24 mouse cellular contexts compared by ENCODE assay signal in the genomic region with DNA sequence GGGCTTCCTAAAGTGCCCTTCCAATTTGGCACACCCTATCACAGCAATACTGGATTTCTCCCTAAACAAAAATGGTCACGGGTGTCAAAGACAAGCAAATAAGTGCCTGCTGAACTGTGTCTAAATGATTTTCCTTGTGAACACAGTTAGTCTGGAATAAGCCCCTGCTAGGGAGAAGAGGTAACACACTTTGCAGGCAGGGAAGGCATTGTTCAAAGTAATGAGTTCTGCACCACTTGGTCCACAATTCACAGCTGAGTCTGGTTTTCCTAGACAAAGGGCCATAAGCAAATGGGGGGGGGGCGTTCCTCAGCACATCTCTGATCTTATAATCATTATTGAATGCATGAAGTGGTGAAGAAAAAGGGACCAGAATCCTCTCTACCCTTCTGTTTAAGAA. TPM values are rescaled to one million over a fixed set of nuclear protein-coding genes. Genes with fewer than 3 reads are reported as not detected.
DNase-seq lines count a peak whose midpoint lies in the region; ATAC-seq and TF ChIP-seq lines count a peak whose summit lies in the region.
"Had no signal": no experiment of that assay in that cellular context is flagged by ENCODE, and none has a peak within 500 bp of the region (broad histone marks: within the 10 kb centered on the region; RNA-seq: fewer than 3 reads in every experiment).

No protein-coding gene starts in this region.

- ATAC-seq in forebrain, embryonic 11.5 days (replicated peaks; ENCODE audit: low FRiP score), result no peak
- ATAC-seq in forebrain, embryonic 16.5 days, result no peak
- ATAC-seq in midbrain, postnatal 0 days (ENCODE audit: low FRiP score), result no peak
- peak; percentile 29 for ATAC-seq in hindbrain, embryonic 12.5 days (ENCODE audit: low FRiP score)
- ATAC-seq in midbrain, embryonic 13.5 days, result no peak
- no peak for ATAC-seq in liver, embryonic 12.5 days
- ATAC-seq in megakaryocyte-erythroid progenitor cell, adult 5-6 weeks (replicated peaks; ENCODE audit: low FRiP score, low TSS enrichment, poor library complexity, severe bottlenecking), result no peak
- ATAC-seq: inflammation-experienced regulatory T-cells, adult 6 months; lung, postnatal 0 days had no signal

- H3K27ac ChIP-seq in forebrain, embryonic 11.5 days (ENCODE audit: low read depth, low read length), result peak overlapping the region; percentile 18
- no peak overlapping the region for H3K27ac ChIP-seq in forebrain, embryonic 16.5 days (ENCODE audit: low read length)
- peak overlapping the region; percentile 73 for H3K27ac ChIP-seq in midbrain, embryonic 10.5 days (replicated peaks)
- no peak overlapping the region for H3K27ac ChIP-seq in midbrain, postnatal 0 days (ENCODE audit: low read depth, low read length)
- H3K27ac ChIP-seq in hindbrain, embryonic 12.5 days, result peak overlapping the region; percentile 67
- H3K27ac ChIP-seq in midbrain, embryonic 13.5 days, result peak overlapping the region; percentile 58; the same call in 1 of the 2 replicates
- no peak overlapping the region for H3K27ac ChIP-seq in liver, embryonic 12.5 days
- H3K27ac ChIP-seq: heart, embryonic 15.5 days; layer of hippocampus, adult 2 months; limb, embryonic 10.5 days; macrophage had no signal

- no peak overlapping the region for H3K4me2 ChIP-seq in forebrain, embryonic 11.5 days (ENCODE audit: low read depth, low read length, severe bottlenecking)
- no peak overlapping the region for H3K4me2 ChIP-seq in forebrain, embryonic 16.5 days (ENCODE audit: low read length)
- H3K4me2 ChIP-seq in midbrain, postnatal 0 days (ENCODE audit: low read depth, low read length, poor library complexity, severe bottlenecking), result no peak overlapping the region
- peak overlapping the region; percentile 82; the same call in 1 of the 2 replicates for H3K4me2 ChIP-seq in hindbrain, embryonic 12.5 days (replicated peaks)
- peak overlapping the region; percentile 36 for H3K4me2 ChIP-seq in midbrain, embryonic 13.5 days (replicated peaks)
- no peak overlapping the region for H3K4me2 ChIP-seq in liver, embryonic 12.5 days
- H3K4me2 ChIP-seq: heart, embryonic 15.5 days had no signal

- H3K4me1 ChIP-seq in forebrain, embryonic 11.5 days (replicated peaks; ENCODE audit: control insufficient read depth, insufficient read depth, low read length), result peaks cover 7% of the 10 kb centered on the region; the same call in 1 of the 2 replicates
- H3K4me1 ChIP-seq in forebrain, embryonic 16.5 days (replicated peaks; ENCODE audit: control insufficient read depth, insufficient read depth, low read length), result peaks cover 12% of the 10 kb centered on the region
- peaks cover 70% of the 10 kb centered on the region for H3K4me1 ChIP-seq in midbrain, embryonic 10.5 days
- peaks cover 3% of the 10 kb centered on the region; the same call in 1 of the 2 replicates for H3K4me1 ChIP-seq in midbrain, postnatal 0 days (ENCODE audit: insufficient read depth, low read length)
- peaks cover 35% of the 10 kb centered on the region for H3K4me1 ChIP-seq in hindbrain, embryonic 12.5 days
- peaks cover 43% of the 10 kb centered on the region for H3K4me1 ChIP-seq in midbrain, embryonic 13.5 days (replicated peaks)
- H3K4me1 ChIP-seq in liver, embryonic 12.5 days, result peaks cover 3% of the 10 kb centered on the region; the same call in 1 of the 2 replicates

- H3K9ac ChIP-seq in forebrain, embryonic 11.5 days (ENCODE audit: low read length), result no peak overlapping the region
- no peak overlapping the region for H3K9ac ChIP-seq in forebrain, embryonic 16.5 days (replicated peaks; ENCODE audit: low read depth, low read length)
- H3K9ac ChIP-seq in midbrain, postnatal 0 days (replicated peaks; ENCODE audit: low read length, poor library complexity, severe bottlenecking), result no peak overlapping the region
- no peak overlapping the region for H3K9ac ChIP-seq in hindbrain, embryonic 12.5 days
- no peak overlapping the region for H3K9ac ChIP-seq in midbrain, embryonic 13.5 days (replicated peaks)
- H3K9ac ChIP-seq in liver, embryonic 12.5 days, result no peak overlapping the region
- H3K9ac ChIP-seq: heart, embryonic 15.5 days had no signal

- no peak for TF ChIP-seq CTCF in midbrain, postnatal 0 days (IDR thresholded peaks at IDR 0.05)

- H3K9me3 ChIP-seq in forebrain, embryonic 11.5 days (ENCODE audit: control insufficient read depth, low read length), result no peaks in the 10 kb centered on the region
- H3K9me3 ChIP-seq in forebrain, embryonic 16.5 days (ENCODE audit: control insufficient read depth, low read length), result no peaks in the 10 kb centered on the region
- H3K9me3 ChIP-seq in midbrain, embryonic 10.5 days (replicated peaks), result 0 out of 2 replicates have a peak, but pooled peaks cover under 1% of the 10 kb centered on the region
- H3K9me3 ChIP-seq in midbrain, postnatal 0 days (ENCODE audit: low read length), result no peaks in the 10 kb centered on the region
- H3K9me3 ChIP-seq in hindbrain, embryonic 12.5 days (replicated peaks), result no peaks in the 10 kb centered on the region
- no peaks in the 10 kb centered on the region for H3K9me3 ChIP-seq in midbrain, embryonic 13.5 days
- H3K9me3 ChIP-seq in liver, embryonic 12.5 days (replicated peaks), result no peaks in the 10 kb centered on the region
- H3K9me3 ChIP-seq: heart, embryonic 15.5 days; limb, embryonic 10.5 days had no signal

- no peak overlapping the region for H3K4me3 ChIP-seq in forebrain, embryonic 11.5 days (ENCODE audit: low read depth, low read length)
- H3K4me3 ChIP-seq in forebrain, embryonic 16.5 days (replicated peaks; ENCODE audit: low read length), result no peak overlapping the region
- peak overlapping the region; percentile 92 for H3K4me3 ChIP-seq in midbrain, embryonic 10.5 days
- H3K4me3 ChIP-seq in midbrain, postnatal 0 days (ENCODE audit: low read depth, low read length), result no peak overlapping the region
- no peak overlapping the region for H3K4me3 ChIP-seq in hindbrain, embryonic 12.5 days
- H3K4me3 ChIP-seq in midbrain, embryonic 13.5 days (replicated peaks), result no peak overlapping the region
- H3K4me3 ChIP-seq in liver, embryonic 12.5 days, result no peak overlapping the region
- H3K4me3 ChIP-seq: heart, embryonic 15.5 days; layer of hippocampus, adult 2 months; limb, embryonic 10.5 days had no signal

- no peak for DNase-seq in forebrain, embryonic 11.5 days (ENCODE audit: low spot score)
- DNase-seq in midbrain, embryonic 10.5 days (ENCODE audit: low spot score), result no peak
- DNase-seq in midbrain, postnatal 0 days (ENCODE audit: low spot score), result no peak
- DNase-seq: adrenal gland, postnatal 25 days; cerebellum, adult 11-12 months; cerebellum, postnatal 10 days; heart, postnatal 36 days; kidney, adult 18-20 months; kidney, postnatal 25 days; liver; right cerebral cortex, postnatal 14 days had no signal

- WGBS in forebrain, embryonic 11.5 days, result 10% methylated on average over 2 of the region's 2 CpGs
- 17% methylated on average over 2 of the region's 2 CpGs for WGBS in forebrain, embryonic 16.5 days
- 23% methylated on average over 2 of the region's 2 CpGs for WGBS in midbrain, embryonic 10.5 days
- 8% methylated on average over 2 of the region's 2 CpGs for WGBS in midbrain, postnatal 0 days
- 22% methylated on average over 2 of the region's 2 CpGs for WGBS in hindbrain, embryonic 12.5 days
- WGBS in midbrain, embryonic 13.5 days, result 10% methylated on average over 2 of the region's 2 CpGs
- 45% methylated on average over 2 of the region's 2 CpGs for WGBS in liver, embryonic 12.5 days (ENCODE audit: insufficient replicate concordance)

- H3K27me3 ChIP-seq in forebrain, embryonic 11.5 days (ENCODE audit: control insufficient read depth, insufficient read depth, low read length), result no peaks in the 10 kb centered on the region
- no peaks in the 10 kb centered on the region for H3K27me3 ChIP-seq in forebrain, embryonic 16.5 days (replicated peaks; ENCODE audit: control insufficient read depth, insufficient read depth, low read length)
- no peaks in the 10 kb centered on the region for H3K27me3 ChIP-seq in midbrain, embryonic 10.5 days (ENCODE audit: low read depth, poor library complexity, severe bottlenecking)
- no peaks in the 10 kb centered on the region for H3K27me3 ChIP-seq in midbrain, postnatal 0 days (ENCODE audit: insufficient read depth, low read length)
- H3K27me3 ChIP-seq in hindbrain, embryonic 12.5 days, result no peaks in the 10 kb centered on the region
- no peaks in the 10 kb centered on the region for H3K27me3 ChIP-seq in midbrain, embryonic 13.5 days
- H3K27me3 ChIP-seq in liver, embryonic 12.5 days (replicated peaks), result peaks cover 31% of the 10 kb centered on the region
- H3K27me3 ChIP-seq: heart, embryonic 15.5 days had no signal

- no peaks in the 10 kb centered on the region for H3K36me3 ChIP-seq in forebrain, embryonic 11.5 days (ENCODE audit: control insufficient read depth, insufficient read depth, low read length)
- H3K36me3 ChIP-seq in forebrain, embryonic 16.5 days (ENCODE audit: control insufficient read depth, insufficient read depth), result no peaks in the 10 kb centered on the region
- peaks cover 19% of the 10 kb centered on the region for H3K36me3 ChIP-seq in midbrain, embryonic 10.5 days
- no peaks in the 10 kb centered on the region for H3K36me3 ChIP-seq in midbrain, postnatal 0 days (ENCODE audit: insufficient read depth, low read length)
- no peaks in the 10 kb centered on the region for H3K36me3 ChIP-seq in hindbrain, embryonic 12.5 days
- no peaks in the 10 kb centered on the region for H3K36me3 ChIP-seq in midbrain, embryonic 13.5 days
- H3K36me3 ChIP-seq in liver, embryonic 12.5 days, result no peaks in the 10 kb centered on the region
- H3K36me3 ChIP-seq: heart, embryonic 15.5 days; limb, embryonic 10.5 days had no signal

RNA-seq across cellular contexts. Expression of gene Plch1, which starts 3.5 kb away (rescaled TPM):
- 27.5 and 27.6 TPM in 2 replicates for polyA plus RNA-seq in forebrain, embryonic 11.5 days (2014; fragmentation: Nextera tagmentation; extraction: Ambion mirVana)
- 5.6 and 6.1 TPM in 2 replicates for polyA plus RNA-seq in forebrain, embryonic 16.5 days (2015; fragmentation: Nextera tagmentation; extraction: Ambion mirVana)
- 27.5 and 33.1 TPM in 2 replicates for polyA plus RNA-seq in midbrain, embryonic 10.5 days (2016; fragmentation: Nextera tagmentation; extraction: Ambion mirVana)
- total RNA-seq in midbrain, postnatal 0 days (2014; rRNA removed), result 19.2 and 23.5 TPM in 2 replicates
- 5.4 and 5.6 TPM in 2 replicates for polyA plus RNA-seq in midbrain, postnatal 0 days (2015; fragmentation: Nextera tagmentation; extraction: Ambion mirVana)
- 25.2 and 25.5 TPM in 2 replicates for polyA plus RNA-seq in hindbrain, embryonic 12.5 days (2016; fragmentation: Nextera tagmentation; extraction: Ambion mirVana)
- 20.6 and 21.5 TPM in 2 replicates for polyA plus RNA-seq in midbrain, embryonic 13.5 days (2015; fragmentation: Nextera tagmentation; extraction: Ambion mirVana)
- polyA plus RNA-seq in liver, embryonic 12.5 days (2016; fragmentation: Nextera tagmentation; extraction: Ambion mirVana), result 0.14 and 0.19 TPM in 2 replicates
- not detected in 2 replicates for total RNA-seq in megakaryocyte-erythroid progenitor cell, adult 5-6 weeks (2014; fragmentation: Nextera tagmentation)
- total RNA-seq in megakaryocyte-erythroid progenitor cell, adult 5-6 weeks (2017), result not detected in 2 replicates
- total RNA-seq: adrenal gland, postnatal 25 days; gastrocnemius, adult 18-20 months; neutrophil, adult 5-6 weeks had no signal
- polyA plus RNA-seq: macrophage had no signal

RNA-seq across cellular contexts. Expression of gene E130311K13Rik, which starts 33.5 kb away (rescaled TPM):
- 3.0 and 4.0 TPM in 2 replicates for polyA plus RNA-seq in forebrain, embryonic 11.5 days (2014; fragmentation: Nextera tagmentation; extraction: Ambion mirVana)
- 7.2 and 7.5 TPM in 2 replicates for polyA plus RNA-seq in forebrain, embryonic 16.5 days (2015; fragmentation: Nextera tagmentation; extraction: Ambion mirVana)
- polyA plus RNA-seq in midbrain, embryonic 10.5 days (2016; fragmentation: Nextera tagmentation; extraction: Ambion mirVana), result 2.7 and 3.3 TPM in 2 replicates
- total RNA-seq in midbrain, postnatal 0 days (2014; rRNA removed), result 10.3 and 10.6 TPM in 2 replicates
- polyA plus RNA-seq in midbrain, postnatal 0 days (2015; fragmentation: Nextera tagmentation; extraction: Ambion mirVana), result 10.9 and 11.6 TPM in 2 replicates
- 4.3 and 4.8 TPM in 2 replicates for polyA plus RNA-seq in hindbrain, embryonic 12.5 days (2016; fragmentation: Nextera tagmentation; extraction: Ambion mirVana)
- polyA plus RNA-seq in midbrain, embryonic 13.5 days (2015; fragmentation: Nextera tagmentation; extraction: Ambion mirVana), result 4.1 and 4.5 TPM in 2 replicates
- 2.2 and 2.5 TPM in 2 replicates for polyA plus RNA-seq in liver, embryonic 12.5 days (2016; fragmentation: Nextera tagmentation; extraction: Ambion mirVana)
- 6.0 and 8.7 TPM in 2 replicates for total RNA-seq in megakaryocyte-erythroid progenitor cell, adult 5-6 weeks (2014; fragmentation: Nextera tagmentation)
- 9.7 and 16.2 TPM in 2 replicates for total RNA-seq in megakaryocyte-erythroid progenitor cell, adult 5-6 weeks (2017)

Comparison
In these comparisons a context has a peak if more than half of its experiments do, and no peak if none do; other contexts are left out.
1. H3K27ac ChIP-seq: peak in forebrain, embryonic 11.5 days (single experiment), midbrain, embryonic 10.5 days (single experiment), hindbrain, embryonic 12.5 days (single experiment) and midbrain, embryonic 13.5 days (single experiment); none in forebrain, embryonic 16.5 days (single experiment), midbrain, postnatal 0 days (single experiment) and liver, embryonic 12.5 days (single experiment).
2. H3K4me2 ChIP-seq: peak in hindbrain, embryonic 12.5 days (single experiment) and midbrain, embryonic 13.5 days (single experiment); none in forebrain, embryonic 11.5 days (single experiment), forebrain, embryonic 16.5 days (single experiment), midbrain, postnatal 0 days (single experiment) and liver, embryonic 12.5 days (single experiment).